Mouse (Mus musculus) limb, embryonic 14.5 days (tissue): ENCODE measurements around the gene Rassf1. TPM values are rescaled to one million over a fixed set of nuclear protein-coding genes. Genes with fewer than 3 reads are reported as not detected.

Experiments used
- ATAC-seq: fragments of 200-750 bp; cut with Nextera tagmentation; 2 replicates; pipeline ENCODE4 v1.8.0; 2017; ENCODE audit warnings: low read depth, moderate number of reproducible peaks, moderate TSS enrichment; ENCODE audit not compliant: low FRiP score
- DNase-seq: peaks from one replicate; pipeline ENCODE4 v3.0.0-alpha.2; 2015; ENCODE audit warnings: low spot score
- H3K27ac ChIP-seq: fragments of 300-500 bp; sonication (generic); replicated peaks from 2 replicates; pipeline ENCODE4 v1.5.1; 2014; ENCODE audit warnings: low read depth, mild to moderate bottlenecking, low read length, moderate library complexity, mixed read lengths
- H3K27me3 ChIP-seq: fragments of 300-500 bp; sonication (generic); 2 replicates; pipeline ENCODE4 v1.6.1; 2014; ENCODE audit warnings: low read length, mixed read lengths; ENCODE audit not compliant: control insufficient read depth, insufficient read depth
- H3K36me3 ChIP-seq: fragments of 300-500 bp; sonication (generic); 2 replicates; pipeline ENCODE4 v1.6.1; 2014; ENCODE audit warnings: mild to moderate bottlenecking, low read length, moderate library complexity, mixed read lengths; ENCODE audit not compliant: control insufficient read depth, insufficient read depth
- H3K4me1 ChIP-seq: fragments of 300-500 bp; sonication (generic); 2 replicates; pipeline ENCODE4 v1.6.1; 2014; ENCODE audit warnings: antibody characterized with exemption, low read length, mixed read lengths; ENCODE audit not compliant: control insufficient read depth, insufficient read depth
- H3K4me2 ChIP-seq: fragments of 300-500 bp; sonication (generic); replicated peaks from 2 replicates; pipeline ENCODE4 v1.6.1; 2014; ENCODE audit warnings: low read depth, mild to moderate bottlenecking, low read length, moderate library complexity; ENCODE audit not compliant: severe bottlenecking
- H3K4me3 ChIP-seq: fragments of 300-500 bp; sonication (generic); replicated peaks from 2 replicates; pipeline ENCODE4 v1.5.1; 2014; ENCODE audit warnings: low read length
- H3K9ac ChIP-seq: fragments of 300-500 bp; sonication (generic); 2 replicates; pipeline ENCODE4 v1.6.1; 2014; ENCODE audit warnings: mild to moderate bottlenecking, low read depth, low read length, moderate library complexity; ENCODE audit not compliant: severe bottlenecking
- H3K9me3 ChIP-seq: fragments of 300-500 bp; sonication (generic); 2 replicates; pipeline ENCODE4 v1.6.1; 2016; ENCODE audit warnings: low read length; ENCODE audit not compliant: control insufficient read depth
- POLR2A ChIP-seq: fragments of 200-500 bp; IDR thresholded peaks from 2 replicates; pipeline ENCODE4 v1.8.0; 2012; ENCODE audit warnings: inconsistent platforms, mild to moderate bottlenecking, moderate library complexity, borderline replicate concordance; ENCODE audit not compliant: insufficient read depth, insufficient read length; ENCODE audit errors: extremely low read depth
- WGBS: fragments of 180-500 bp; shearing (Covaris S2); extraction: QIAGEN DNeasy Blood & Tissue Kit; methylation state at CpG from one replicate; pipeline ENCODE4 v1.1.7; 2014; 5-methylcytosine and 5-hydroxymethylcytosine counted together
- polyA plus RNA-seq, 2 experiments: library from polyadenylated mRNA; depleted of rRNA in 1 of 2; stranded (reverse) in 1 of 2; unstranded in 1 of 2; fragments of >200 nt; fragmentation: Nextera tagmentation in 1 of 2; extraction: Ambion mirVana in 1 of 2; gene quantifications; 2 replicates each; pipeline versions ENCODE4 v1.2.1 to v1.2.3; 2012 to 2014

The Rassf1 gene
- polyA plus RNA-seq, 2 experiments, result 67.6 to 74.7 TPM

DNA sequence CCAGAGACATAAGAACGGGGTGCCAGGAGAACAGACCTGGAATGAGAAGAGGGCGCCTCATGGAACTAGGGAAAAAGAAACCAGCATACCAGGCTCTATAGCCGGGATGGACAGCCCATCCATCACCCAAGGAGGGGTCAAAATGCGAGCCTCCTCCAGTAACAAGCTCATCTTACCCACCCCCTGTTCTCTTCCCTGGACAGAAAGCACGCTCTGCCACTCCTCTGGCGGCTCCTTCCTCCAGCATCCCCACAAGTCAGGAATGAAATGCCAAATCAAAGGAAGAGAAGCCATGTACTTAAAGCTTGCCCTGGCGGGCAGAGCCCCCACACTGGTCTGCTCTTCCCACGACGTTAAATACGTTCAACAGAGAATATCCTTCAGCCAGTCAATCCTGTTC lies 10.3 kb upstream of the Rassf1 start:
- H3K27me3 ChIP-seq, result no peaks in the 10 kb centered on the region
- no peaks in the 10 kb centered on the region for H3K9me3 ChIP-seq
- peaks cover 25% of the 10 kb centered on the region for H3K4me1 ChIP-seq
- H3K36me3 ChIP-seq, result peaks cover 48% of the 10 kb centered on the region
- no peak overlapping the region for H3K27ac ChIP-seq
- DNase-seq, result no peak
- 44% methylated on average over 10 of the region's 10 CpGs for WGBS
- H3K4me2 ChIP-seq, result peak overlapping the region; percentile 93
- no peak for ATAC-seq
- H3K4me3 ChIP-seq, result peak overlapping the region; percentile 72
- TF ChIP-seq POLR2A, result no peak
- peak overlapping the region; percentile 35; the same call in 1 of the 2 replicates for H3K9ac ChIP-seq

GRCm38 (mm10) chr9:107541474-107542351 lies 9.6 kb upstream of the Rassf1 start, which contains the start of the genes Cyb561d2 and Nprl2:
Gene Cyb561d2, minus strand, starts transcription at chr9:107542193.
Gene Nprl2, plus strand, starts transcription at chr9:107542226.
- H3K27me3 ChIP-seq, result no peaks in the 10 kb centered on the region
- WGBS, result under 1% methylated on average over 46 of the region's 46 CpGs
- H3K9ac ChIP-seq, result peak within 1 kb of the TSS; percentile 52
- H3K9me3 ChIP-seq, result no peaks in the 10 kb centered on the region
- H3K36me3 ChIP-seq, result peaks cover 48% of the 10 kb centered on the region
- peak within 1 kb of the TSS; percentile 93 for H3K4me2 ChIP-seq
- peak; percentile 90 for ATAC-seq
- peaks cover 23% of the 10 kb centered on the region for H3K4me1 ChIP-seq
- no peak for TF ChIP-seq POLR2A
- H3K27ac ChIP-seq, result no peak within 1 kb of the TSS
- DNase-seq, result peak; percentile 93
- H3K4me3 ChIP-seq, result peak within 1 kb of the TSS; percentile 72

- H3K27ac ChIP-seq, result no peak overlapping the region
- peaks cover 24% of the 10 kb centered on the region for H3K4me1 ChIP-seq
- DNase-seq (no peak), ATAC-seq (no peak)
- H3K4me2 ChIP-seq, result peak overlapping the region; percentile 93
- TF ChIP-seq POLR2A, result no peak
- no peaks in the 10 kb centered on the region for H3K9me3 ChIP-seq
- H3K27me3 ChIP-seq, result no peaks in the 10 kb centered on the region
- peak overlapping the region; percentile 72 for H3K4me3 ChIP-seq
- WGBS, result 0% methylated on average over 11 of the region's 11 CpGs
- peaks cover 44% of the 10 kb centered on the region for H3K36me3 ChIP-seq
- peak overlapping the region; percentile 52 for H3K9ac ChIP-seq
These were observed 9.0 kb upstream of the Rassf1 start for GRCm38 (mm10) chr9:107542352-107542686.

DNA sequence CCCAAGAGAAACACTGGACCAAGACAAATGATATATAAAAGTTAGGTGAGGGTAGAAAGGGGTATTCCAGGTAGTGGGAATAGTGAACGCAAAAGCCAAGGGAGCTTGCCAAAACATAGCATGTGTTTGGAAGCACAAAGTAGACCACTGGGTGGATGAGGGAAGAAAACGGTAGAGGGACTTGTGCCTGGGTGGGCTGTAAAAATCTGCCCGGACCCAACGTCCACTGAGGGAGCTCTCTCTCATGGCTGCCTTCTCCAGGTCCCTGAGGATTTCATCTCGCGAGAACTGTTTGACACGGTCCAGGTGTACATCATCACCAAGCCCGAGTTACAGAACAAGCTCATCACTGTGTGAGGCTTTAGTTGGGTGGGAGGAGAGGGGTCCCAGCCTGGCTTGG lies 8.6 kb upstream of the Rassf1 start:
- 41% methylated on average over 8 of the region's 8 CpGs for WGBS
- TF ChIP-seq POLR2A, result no peak
- no peak for ATAC-seq
- H3K36me3 ChIP-seq, result peaks cover 40% of the 10 kb centered on the region
- peak overlapping the region; percentile 93 for H3K4me2 ChIP-seq
- peak overlapping the region; percentile 72 for H3K4me3 ChIP-seq
- H3K4me1 ChIP-seq, result peaks cover 28% of the 10 kb centered on the region
- no peak for DNase-seq
- H3K9me3 ChIP-seq, result no peaks in the 10 kb centered on the region
- peak overlapping the region; percentile 52 for H3K9ac ChIP-seq
- no peaks in the 10 kb centered on the region for H3K27me3 ChIP-seq
- H3K27ac ChIP-seq, result no peak overlapping the region

GRCm38 (mm10) chr9:107543299-107543698 lies 8.1 kb upstream of the Rassf1 start:
- peak overlapping the region; percentile 93; the same call in 1 of the 2 replicates for H3K4me2 ChIP-seq
- DNase-seq (no peak), ATAC-seq (no peak)
- no peak for TF ChIP-seq POLR2A
- no peaks in the 10 kb centered on the region for H3K27me3 ChIP-seq
- H3K27ac ChIP-seq, result no peak overlapping the region
- H3K4me1 ChIP-seq, result peaks cover 28% of the 10 kb centered on the region
- WGBS, result 88% methylated on average over 11 of the region's 11 CpGs
- no peaks in the 10 kb centered on the region for H3K9me3 ChIP-seq
- H3K9ac ChIP-seq, result no peak overlapping the region
- H3K4me3 ChIP-seq, result no peak overlapping the region
- H3K36me3 ChIP-seq, result peaks cover 34% of the 10 kb centered on the region
